ENCODE assay signal across 7 mouse cellular contexts in genomic region chr5:145205041-145205440, GRCm38 (mm10). TPM values are rescaled to one million over a fixed set of nuclear protein-coding genes. Genes with fewer than 3 reads are reported as not detected.
DNase-seq lines count a peak whose midpoint lies in the region; ATAC-seq and TF ChIP-seq lines count a peak whose summit lies in the region.

No protein-coding gene starts in this region.

- WGBS in forebrain, embryonic 15.5 days = 26% methylated on average over 9 of the region's 9 CpGs
- 19% methylated on average over 9 of the region's 9 CpGs for WGBS in liver, embryonic 16.5 days (ENCODE audit: insufficient replicate concordance)

- H3K4me3 ChIP-seq in E14TG2a.4 (replicated peaks; ENCODE audit: low read length) = peak overlapping the region; percentile 88
- H3K4me3 ChIP-seq in forebrain, embryonic 15.5 days = peak overlapping the region; percentile 67
- H3K4me3 ChIP-seq in liver, embryonic 16.5 days (ENCODE audit: low read depth, low read length) = peak overlapping the region; percentile 84

- H3K4me2 ChIP-seq in forebrain, embryonic 15.5 days (replicated peaks) = peak overlapping the region; percentile 64
- peak overlapping the region; percentile 77 for H3K4me2 ChIP-seq in liver, embryonic 16.5 days (ENCODE audit: low read depth, low read length)

- H3K27me3 ChIP-seq in E14TG2a.4 (ENCODE audit: insufficient read depth, low read length) = no peaks in the 10 kb centered on the region
- H3K27me3 ChIP-seq in forebrain, embryonic 15.5 days = no peaks in the 10 kb centered on the region
- no peaks in the 10 kb centered on the region for H3K27me3 ChIP-seq in liver, embryonic 16.5 days (ENCODE audit: control insufficient read depth, insufficient read depth, low read depth, low read length)

- peaks cover 12% of the 10 kb centered on the region for H3K36me3 ChIP-seq in E14TG2a.4 (ENCODE audit: insufficient read depth, low read length)
- H3K36me3 ChIP-seq in forebrain, embryonic 15.5 days = no peaks in the 10 kb centered on the region; the same call in 1 of the 2 replicates
- peaks cover 4% of the 10 kb centered on the region for H3K36me3 ChIP-seq in liver, embryonic 16.5 days (ENCODE audit: control insufficient read depth, insufficient read depth)

- peaks cover 61% of the 10 kb centered on the region for H3K4me1 ChIP-seq in E14TG2a.4 (replicated peaks; ENCODE audit: low read depth, low read length)
- peaks cover 28% of the 10 kb centered on the region for H3K4me1 ChIP-seq in forebrain, embryonic 15.5 days
- peaks cover 30% of the 10 kb centered on the region for H3K4me1 ChIP-seq in liver, embryonic 16.5 days (ENCODE audit: control insufficient read depth, low read depth, low read length)

- peak overlapping the region; percentile 63 for H3K9ac ChIP-seq in forebrain, embryonic 15.5 days (replicated peaks)
- H3K9ac ChIP-seq in liver, embryonic 16.5 days (ENCODE audit: low read depth, low read length) = peak overlapping the region; percentile 84

- H3K9me3 ChIP-seq in E14TG2a.4 (ENCODE audit: low read length) = no peaks in the 10 kb centered on the region
- no peaks in the 10 kb centered on the region for H3K9me3 ChIP-seq in forebrain, embryonic 15.5 days
- no peaks in the 10 kb centered on the region for H3K9me3 ChIP-seq in liver, embryonic 16.5 days (replicated peaks; ENCODE audit: control insufficient read depth, low read length)

- no peak for ATAC-seq in forebrain, embryonic 15.5 days (replicated peaks)
- ATAC-seq in liver, embryonic 16.5 days (ENCODE audit: low read depth) = no peak

- no peak overlapping the region for H3K27ac ChIP-seq in forebrain, embryonic 15.5 days (replicated peaks)
- no peak overlapping the region for H3K27ac ChIP-seq in liver, embryonic 16.5 days (ENCODE audit: low read length)

- DNase-seq in 3T3-L1 (ENCODE audit: low read depth, low spot score) = peak; percentile 72
- DNase-seq in adrenal gland, postnatal 14 days = no peak
- DNase-seq in layer of hippocampus, postnatal 14 days (ENCODE audit: low spot score in 2 of 2) = no peak
- DNase-seq in gastrocnemius, adult 8-10 months (ENCODE audit: low spot score in 2 of 2) = no peak

- no peak for TF ChIP-seq CTCF in E14TG2a.4 (conservative IDR thresholded peaks at IDR 0.05; ENCODE audit: low read length)

RNA-seq across cellular contexts. Expression of gene Zkscan5, which starts 0.7 kb away (rescaled TPM):
- 17.4 and 19.7 TPM in 2 replicates for polyA plus RNA-seq in forebrain, embryonic 15.5 days (2015; fragmentation: Nextera tagmentation; extraction: Ambion mirVana)
- 3.8 and 4.3 TPM in 2 replicates for polyA plus RNA-seq in liver, embryonic 16.5 days (2015; fragmentation: Nextera tagmentation; extraction: Ambion mirVana)
- total RNA-seq in adrenal gland, postnatal 14 days (2021) = 12.2 and 14.3 TPM in 2 replicates
- 10 to 100 TPM; 11.9 to 12.7 TPM for total RNA-seq in layer of hippocampus, postnatal 14 days (2021)
- total RNA-seq in gastrocnemius, adult 8-10 months (2022) = 10 to 100 TPM in 1 of 4 experiments, 1 to 10 TPM in 3; 7.7 to 10.3 (median 7.9) TPM

RNA-seq across cellular contexts. Expression of gene Zkscan14, which starts 3.4 kb away (rescaled TPM):
- 15.5 and 17.0 TPM in 2 replicates for polyA plus RNA-seq in forebrain, embryonic 15.5 days (2015; fragmentation: Nextera tagmentation; extraction: Ambion mirVana)
- polyA plus RNA-seq in liver, embryonic 16.5 days (2015; fragmentation: Nextera tagmentation; extraction: Ambion mirVana) = 6.9 and 7.9 TPM in 2 replicates
- 8.3 and 10.5 TPM in 2 replicates for total RNA-seq in adrenal gland, postnatal 14 days (2021)
- total RNA-seq in layer of hippocampus, postnatal 14 days (2021) = 1 to 10 TPM; 9.0 to 9.8 TPM
- total RNA-seq in gastrocnemius, adult 8-10 months (2022) = 10 to 100 TPM; 11.6 to 12.3 (median 11.7) TPM

RNA-seq across cellular contexts. Expression of gene Atp5j2, which starts 13.2 kb away (rescaled TPM):
- polyA plus RNA-seq in forebrain, embryonic 15.5 days (2015; fragmentation: Nextera tagmentation; extraction: Ambion mirVana) = 603 and 647 TPM in 2 replicates
- polyA plus RNA-seq in liver, embryonic 16.5 days (2015; fragmentation: Nextera tagmentation; extraction: Ambion mirVana) = 454 and 484 TPM in 2 replicates
- 774 and 783 TPM in 2 replicates for total RNA-seq in adrenal gland, postnatal 14 days (2021)
- 100 to 1,000 TPM; 292 to 295 TPM for total RNA-seq in layer of hippocampus, postnatal 14 days (2021)
- 100 to 1,000 TPM; 621 to 954 (median 825) TPM for total RNA-seq in gastrocnemius, adult 8-10 months (2022)

RNA-seq across cellular contexts. Expression of gene Zfp655, which starts 26.5 kb away (rescaled TPM):
- 36.8 and 38.8 TPM in 2 replicates for polyA plus RNA-seq in forebrain, embryonic 15.5 days (2015; fragmentation: Nextera tagmentation; extraction: Ambion mirVana)
- polyA plus RNA-seq in liver, embryonic 16.5 days (2015; fragmentation: Nextera tagmentation; extraction: Ambion mirVana) = 18.8 and 19.3 TPM in 2 replicates
- total RNA-seq in adrenal gland, postnatal 14 days (2021) = 46.6 and 49.8 TPM in 2 replicates
- total RNA-seq in layer of hippocampus, postnatal 14 days (2021) = 10 to 100 TPM; 25.0 to 25.2 TPM
- total RNA-seq in gastrocnemius, adult 8-10 months (2022) = 10 to 100 TPM; 10.1 to 15.3 (median 10.5) TPM

RNA-seq across cellular contexts. Expression of gene Cpsf4, which starts 38.0 kb away (rescaled TPM):
- 54.6 and 56.6 TPM in 2 replicates for polyA plus RNA-seq in forebrain, embryonic 15.5 days (2015; fragmentation: Nextera tagmentation; extraction: Ambion mirVana)
- 22.7 and 24.0 TPM in 2 replicates for polyA plus RNA-seq in liver, embryonic 16.5 days (2015; fragmentation: Nextera tagmentation; extraction: Ambion mirVana)
- total RNA-seq in adrenal gland, postnatal 14 days (2021) = 21.2 and 23.2 TPM in 2 replicates
- total RNA-seq in layer of hippocampus, postnatal 14 days (2021) = 10 to 100 TPM; 27.6 to 28.4 TPM
- total RNA-seq in gastrocnemius, adult 8-10 months (2022) = 10 to 100 TPM in 2 of 4 experiments, 1 to 10 TPM in 2; 7.7 to 10.3 (median 9.5) TPM
